In genomic region chr5:131223416-131223815, GRCm38 (mm10) we compare ENCODE assay signal across 23 mouse cellular contexts.
A peak's percentile ranks its signal among the peaks of the same experiment; 100 is the strongest.
DNase-seq lines count a peak whose midpoint lies in the region; ATAC-seq and TF ChIP-seq lines count a peak whose summit lies in the region.
"Had no signal": no experiment of that assay in that cellular context is flagged by ENCODE, and none has a peak within 500 bp of the region (broad histone marks: within the 10 kb centered on the region; RNA-seq: fewer than 3 reads in every experiment).

No protein-coding gene starts in this region.

- H3K4me2 ChIP-seq in embryonic facial prominence, embryonic 13.5 days: no peak overlapping the region
- no peak overlapping the region for H3K4me2 ChIP-seq in forebrain, embryonic 15.5 days (replicated peaks)
- no peak overlapping the region for H3K4me2 ChIP-seq in forebrain, embryonic 12.5 days
- no peak overlapping the region for H3K4me2 ChIP-seq in forebrain, postnatal 0 days (ENCODE audit: low read depth)
- H3K4me2 ChIP-seq: heart, embryonic 13.5 days; hindbrain, embryonic 14.5 days had no signal

- no peak overlapping the region for H3K4me3 ChIP-seq in embryonic facial prominence, embryonic 13.5 days
- no peak overlapping the region for H3K4me3 ChIP-seq in embryonic facial prominence, embryonic 10.5 days
- no peak overlapping the region for H3K4me3 ChIP-seq in forebrain, embryonic 15.5 days
- H3K4me3 ChIP-seq in forebrain, embryonic 12.5 days (replicated peaks): no peak overlapping the region
- no peak overlapping the region for H3K4me3 ChIP-seq in layer of hippocampus, adult 2 months
- no peak overlapping the region for H3K4me3 ChIP-seq in forebrain, postnatal 0 days (ENCODE audit: low read depth, low read length)
- H3K4me3 ChIP-seq: erythroblast, embryonic 14.5 days; heart, embryonic 10.5 days; heart, embryonic 13.5 days had no signal

- TF ChIP-seq CTCF in layer of hippocampus, adult 2 months (conservative IDR thresholded peaks at IDR 0.05): no peak
- no peak for TF ChIP-seq CTCF in forebrain, postnatal 0 days (IDR thresholded peaks at IDR 0.05; ENCODE audit: low read depth)

- ATAC-seq in embryonic facial prominence, embryonic 13.5 days (ENCODE audit: insufficient number of reproducible peaks, insufficient read depth, low FRiP score, low TSS enrichment, low read depth): no peak
- 0 out of 2 replicates have a peak, but pooled peaks have one; percentile 30 for ATAC-seq in forebrain, embryonic 15.5 days (replicated peaks)
- no peak for ATAC-seq in forebrain, embryonic 12.5 days (ENCODE audit: low FRiP score)
- ATAC-seq in forebrain, postnatal 0 days: peak; percentile 69
- ATAC-seq: activated CD4-positive, CD25-positive, alpha-beta regulatory T cell, adult 4 months; hindbrain, postnatal 0 days; intestine, postnatal 0 days had no signal

- 25% methylated on average over 1 of the region's 1 CpGs for WGBS in embryonic facial prominence, embryonic 13.5 days
- 63% methylated on average over 1 of the region's 1 CpGs for WGBS in embryonic facial prominence, embryonic 10.5 days
- 15% methylated on average over 1 of the region's 1 CpGs for WGBS in forebrain, embryonic 15.5 days
- 75% methylated on average over 1 of the region's 1 CpGs for WGBS in forebrain, embryonic 12.5 days
- 30% methylated on average over 1 of the region's 1 CpGs for WGBS in forebrain, postnatal 0 days

- peak overlapping the region; percentile 52; the same call in 1 of the 2 replicates for H3K27ac ChIP-seq in embryonic facial prominence, embryonic 13.5 days
- no peak overlapping the region for H3K27ac ChIP-seq in embryonic facial prominence, embryonic 10.5 days (replicated peaks)
- peak overlapping the region; percentile 84 for H3K27ac ChIP-seq in forebrain, embryonic 15.5 days (replicated peaks)
- H3K27ac ChIP-seq in forebrain, embryonic 12.5 days: no peak overlapping the region
- H3K27ac ChIP-seq in layer of hippocampus, adult 2 months: peak overlapping the region; percentile 63; the same call in 1 of the 2 replicates
- H3K27ac ChIP-seq in forebrain, postnatal 0 days (ENCODE audit: low read depth, low read length): peak overlapping the region; percentile 60
- H3K27ac ChIP-seq: heart, embryonic 10.5 days; heart, embryonic 13.5 days; hindbrain, embryonic 14.5 days; hindbrain, postnatal 0 days had no signal

- peaks cover 4% of the 10 kb centered on the region; the same call in 1 of the 2 replicates for H3K4me1 ChIP-seq in embryonic facial prominence, embryonic 13.5 days
- H3K4me1 ChIP-seq in embryonic facial prominence, embryonic 10.5 days: no peaks in the 10 kb centered on the region
- peaks cover 31% of the 10 kb centered on the region for H3K4me1 ChIP-seq in forebrain, embryonic 15.5 days
- H3K4me1 ChIP-seq in forebrain, embryonic 12.5 days: no peaks in the 10 kb centered on the region
- peaks cover 11% of the 10 kb centered on the region; the same call in 1 of the 2 replicates for H3K4me1 ChIP-seq in forebrain, postnatal 0 days (ENCODE audit: insufficient read depth)
- H3K4me1 ChIP-seq: heart, embryonic 10.5 days had no signal

- no peaks in the 10 kb centered on the region for H3K27me3 ChIP-seq in embryonic facial prominence, embryonic 13.5 days
- no peaks in the 10 kb centered on the region for H3K27me3 ChIP-seq in embryonic facial prominence, embryonic 10.5 days (replicated peaks; ENCODE audit: low read depth, poor library complexity, severe bottlenecking)
- H3K27me3 ChIP-seq in forebrain, embryonic 15.5 days: no peaks in the 10 kb centered on the region
- H3K27me3 ChIP-seq in forebrain, embryonic 12.5 days: no peaks in the 10 kb centered on the region
- no peaks in the 10 kb centered on the region for H3K27me3 ChIP-seq in forebrain, postnatal 0 days (ENCODE audit: insufficient read depth, low read length)
- H3K27me3 ChIP-seq: heart, embryonic 13.5 days had no signal

- H3K36me3 ChIP-seq in embryonic facial prominence, embryonic 13.5 days: no peaks in the 10 kb centered on the region
- H3K36me3 ChIP-seq in embryonic facial prominence, embryonic 10.5 days (replicated peaks): no peaks in the 10 kb centered on the region
- H3K36me3 ChIP-seq in forebrain, embryonic 15.5 days: no peaks in the 10 kb centered on the region
- H3K36me3 ChIP-seq in forebrain, embryonic 12.5 days (replicated peaks): no peaks in the 10 kb centered on the region
- H3K36me3 ChIP-seq in forebrain, postnatal 0 days (ENCODE audit: insufficient read depth): no peaks in the 10 kb centered on the region
- H3K36me3 ChIP-seq: heart, embryonic 10.5 days; heart, embryonic 13.5 days had no signal

- no peaks in the 10 kb centered on the region for H3K9me3 ChIP-seq in embryonic facial prominence, embryonic 13.5 days
- no peaks in the 10 kb centered on the region for H3K9me3 ChIP-seq in embryonic facial prominence, embryonic 10.5 days
- H3K9me3 ChIP-seq in forebrain, embryonic 15.5 days: no peaks in the 10 kb centered on the region
- H3K9me3 ChIP-seq in forebrain, embryonic 12.5 days: no peaks in the 10 kb centered on the region
- no peaks in the 10 kb centered on the region for H3K9me3 ChIP-seq in forebrain, postnatal 0 days (ENCODE audit: low read length)
- H3K9me3 ChIP-seq: heart, embryonic 10.5 days; heart, embryonic 13.5 days had no signal

- no peak for DNase-seq in embryonic facial prominence, embryonic 10.5 days (ENCODE audit: low spot score)
- no peak for DNase-seq in layer of hippocampus, adult 2 months (ENCODE audit: low spot score in 2 of 2)
- no peak for DNase-seq in layer of hippocampus, postnatal 14 days (ENCODE audit: low spot score in 2 of 2)
- peak; percentile 56 for DNase-seq in forebrain, postnatal 0 days
- DNase-seq in cerebellum, adult 11 months: no peak
- DNase-seq: adrenal gland, adult 8-10 months; adrenal gland, postnatal 25 days; embryo, embryonic 11 days; gastrocnemius, postnatal 14 days; heart, adult 18-20 months; heart, postnatal 14 days; heart, postnatal 4 days; kidney, adult 2 months had no signal

- no peak overlapping the region for H3K9ac ChIP-seq in embryonic facial prominence, embryonic 13.5 days
- H3K9ac ChIP-seq in forebrain, embryonic 15.5 days (replicated peaks): no peak overlapping the region
- H3K9ac ChIP-seq in forebrain, embryonic 12.5 days: no peak overlapping the region
- H3K9ac ChIP-seq in forebrain, postnatal 0 days: no peak overlapping the region
- H3K9ac ChIP-seq: heart, embryonic 13.5 days; hindbrain, embryonic 14.5 days had no signal

Comparison
In these comparisons a context has a peak if more than half of its experiments do, and no peak if none do; other contexts are left out.
1. ATAC-seq: peak in forebrain, embryonic 15.5 days (single experiment) and forebrain, postnatal 0 days (single experiment); none in embryonic facial prominence, embryonic 13.5 days (single experiment) and forebrain, embryonic 12.5 days (single experiment).
2. H3K27ac ChIP-seq: peak in embryonic facial prominence, embryonic 13.5 days (single experiment), forebrain, embryonic 15.5 days (single experiment), layer of hippocampus, adult 2 months (single experiment) and forebrain, postnatal 0 days (single experiment); none in embryonic facial prominence, embryonic 10.5 days (single experiment) and forebrain, embryonic 12.5 days (single experiment).